Mouse (Mus musculus) thymus, adult 18-20 months (tissue): Measurements from ENCODE around the gene Hsf5.

Experiments
- DNase-seq, 2 experiments: peaks; one replicate each; pipeline ENCODE4 v3.0.0; 2022; ENCODE audit warnings: mixed read lengths in 2 of 2

Gene Hsf5

GRCm38 (mm10) chr11:87590841-87591525 lies 26.0 kb upstream of the Hsf5 start:
- peak; percentile 23 to 40 for DNase-seq

GRCm38 (mm10) chr11:87591526-87592353 lies 25.2 kb upstream of the Hsf5 start, which contains the start of gene Mtmr4:
TSS of gene Mtmr4 (plus strand) at chr11:87592162.
- DNase-seq: peak; percentile 100

- no peak for DNase-seq
Measured at GRCm38 (mm10) chr11:87592354-87592695, 24.6 kb upstream of the Hsf5 start.

- no peak for DNase-seq
Measured at GRCm38 (mm10) chr11:87592713-87593598, 24.0 kb upstream of the Hsf5 start.

GRCm38 (mm10) chr11:87595327-87595841 lies 21.6 kb upstream of the Hsf5 start:
- DNase-seq: peak; percentile 72 to 74

GRCm38 (mm10) chr11:87595976-87596375 lies 21.0 kb upstream of the Hsf5 start:
- no peak for DNase-seq

GRCm38 (mm10) chr11:87596492-87596891 lies 20.5 kb upstream of the Hsf5 start:
- no peak for DNase-seq

GRCm38 (mm10) chr11:87597061-87597460 lies 19.9 kb upstream of the Hsf5 start:
- DNase-seq: no peak

GRCm38 (mm10) chr11:87599395-87600089 lies 17.4 kb upstream of the Hsf5 start:
- DNase-seq: no peak

GRCm38 (mm10) chr11:87600322-87600853 lies 16.6 kb upstream of the Hsf5 start:
- no peak for DNase-seq

GRCm38 (mm10) chr11:87602234-87602633 lies 14.7 kb upstream of the Hsf5 start:
- no peak for DNase-seq

- DNase-seq: no peak
Measured at GRCm38 (mm10) chr11:87603571-87603970, 13.4 kb upstream of the Hsf5 start.

GRCm38 (mm10) chr11:87609264-87609663 lies 7.7 kb upstream of the Hsf5 start:
- no peak for DNase-seq

- no peak for DNase-seq
Measured at GRCm38 (mm10) chr11:87611547-87611946, 5.4 kb upstream of the Hsf5 start.

GRCm38 (mm10) chr11:87613972-87614371 lies 3.0 kb upstream of the Hsf5 start:
- no peak for DNase-seq

GRCm38 (mm10) chr11:87615551-87615950 lies 1.4 kb upstream of the Hsf5 start:
- no peak for DNase-seq

GRCm38 (mm10) chr11:87615952-87616351 lies 1.0 kb upstream of the Hsf5 start:
- no peak for DNase-seq

GRCm38 (mm10) chr11:87617606-87618005 lies 642 bp downstream of the Hsf5 start:
- DNase-seq: no peak

- DNase-seq: no peak
Measured at GRCm38 (mm10) chr11:87623160-87623559, 6.2 kb downstream of the Hsf5 start.

- DNase-seq: no peak
Measured at GRCm38 (mm10) chr11:87629859-87630258, 12.9 kb downstream of the Hsf5 start.

GRCm38 (mm10) chr11:87638793-87639192 lies 21.8 kb downstream of the Hsf5 start:
- DNase-seq: no peak

- DNase-seq: no peak
Measured at GRCm38 (mm10) chr11:87639206-87639605, 22.2 kb downstream of the Hsf5 start.
